Mouse (Mus musculus): Measurements from ENCODE around the gene Fuom. TPM values are rescaled to one million over a fixed set of nuclear protein-coding genes. Genes with fewer than 3 reads are reported as not detected.
A peak's percentile ranks its signal among the peaks of the same experiment; 100 is the strongest.
"Not testable (repeated sequence)": the region's sequence is repeated elsewhere in the genome, so short reads cannot be mapped to it uniquely, and the experiment has no call there.

Gene Fuom
- polyA plus RNA-seq, 2 experiments, result 28.3 to 30.3 TPM

GRCm38 (mm10) chr7:140135106-140135770, 33.0 kb upstream of the Fuom start:
- no peak for ATAC-seq (ENCODE audit: low FRiP score, low read depth)
- Histone ChIP-seq H3K4me3 (replicated peaks; ENCODE audit: low read length) (no peak overlapping the region), H3K9me3 (ENCODE audit: control insufficient read depth, low read length) (no peaks in the 10 kb centered on the region), H3K4me1 (ENCODE audit: control insufficient read depth, insufficient read depth, low read length) (no peaks in the 10 kb centered on the region), H3K4me2 (replicated peaks; ENCODE audit: low read depth, low read length, severe bottlenecking) (no peak overlapping the region), H3K27me3 (ENCODE audit: control insufficient read depth, insufficient read depth, low read length) (no peaks in the 10 kb centered on the region), H3K9ac (ENCODE audit: low read depth, low read length, severe bottlenecking) (no peak overlapping the region), H3K27ac (replicated peaks; ENCODE audit: low read depth, low read length) (no peak overlapping the region), H3K36me3 (ENCODE audit: control insufficient read depth, insufficient read depth, low read length) (peaks cover 17% of the 10 kb centered on the region)
- WGBS, result 87% methylated on average over 5 of the region's 5 CpGs
- DNase-seq (ENCODE audit: low spot score), result no peak
- no peak for TF ChIP-seq POLR2A (IDR thresholded peaks at IDR 0.05; ENCODE audit: borderline replicate concordance, extremely low read depth, insufficient read depth, insufficient read length)

GRCm38 (mm10) chr7:140134033-140134432, 31.8 kb upstream of the Fuom start:
- ATAC-seq (ENCODE audit: low FRiP score, low read depth); H3K4me3 ChIP-seq (replicated peaks; ENCODE audit: low read length); H3K27ac ChIP-seq (replicated peaks; ENCODE audit: low read depth, low read length); H3K4me2 ChIP-seq (replicated peaks; ENCODE audit: low read depth, low read length, severe bottlenecking); DNase-seq (ENCODE audit: low spot score); H3K9ac ChIP-seq (ENCODE audit: low read depth, low read length, severe bottlenecking); H3K9me3 ChIP-seq (ENCODE audit: control insufficient read depth, low read length); H3K27me3 ChIP-seq (ENCODE audit: control insufficient read depth, insufficient read depth, low read length); H3K4me1 ChIP-seq (ENCODE audit: control insufficient read depth, insufficient read depth, low read length): not testable (repeated sequence)
- WGBS, result 91% methylated on average over 3 of the region's 7 CpGs
- peaks cover 26% of the 10 kb centered on the region for H3K36me3 ChIP-seq (ENCODE audit: control insufficient read depth, insufficient read depth, low read length)

DNA sequence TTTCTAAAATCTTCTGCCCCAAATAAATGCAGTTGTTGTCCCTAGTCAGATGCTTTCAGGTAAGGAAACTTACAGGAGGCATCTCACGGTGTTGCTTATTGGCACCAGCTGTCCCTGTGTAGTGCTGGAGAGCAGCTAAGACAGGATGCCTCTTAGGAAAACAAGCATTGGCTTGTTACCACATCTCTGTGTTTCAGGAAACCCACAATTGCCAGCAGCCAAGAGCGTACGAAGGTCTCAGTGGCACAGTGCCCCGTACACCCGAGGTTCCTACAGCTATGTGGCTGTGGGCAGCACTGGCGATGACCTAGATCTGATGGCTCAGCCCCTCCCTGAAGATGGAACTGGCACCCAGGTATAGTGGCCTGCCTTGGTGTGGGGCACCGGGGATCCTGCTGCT, 29.9 kb upstream of the Fuom start:
- WGBS, result 96% methylated on average over 7 of the region's 7 CpGs
- H3K4me1 ChIP-seq (ENCODE audit: control insufficient read depth, insufficient read depth, low read length); H3K9me3 ChIP-seq (ENCODE audit: control insufficient read depth, low read length); H3K4me2 ChIP-seq (replicated peaks; ENCODE audit: low read depth, low read length, severe bottlenecking); ATAC-seq (ENCODE audit: low FRiP score, low read depth); H3K27me3 ChIP-seq (ENCODE audit: control insufficient read depth, insufficient read depth, low read length); H3K27ac ChIP-seq (replicated peaks; ENCODE audit: low read depth, low read length); H3K9ac ChIP-seq (ENCODE audit: low read depth, low read length, severe bottlenecking); DNase-seq (ENCODE audit: low spot score); H3K4me3 ChIP-seq (replicated peaks; ENCODE audit: low read length): not testable (repeated sequence)
- peaks cover 26% of the 10 kb centered on the region for H3K36me3 ChIP-seq (ENCODE audit: control insufficient read depth, insufficient read depth, low read length)

DNA sequence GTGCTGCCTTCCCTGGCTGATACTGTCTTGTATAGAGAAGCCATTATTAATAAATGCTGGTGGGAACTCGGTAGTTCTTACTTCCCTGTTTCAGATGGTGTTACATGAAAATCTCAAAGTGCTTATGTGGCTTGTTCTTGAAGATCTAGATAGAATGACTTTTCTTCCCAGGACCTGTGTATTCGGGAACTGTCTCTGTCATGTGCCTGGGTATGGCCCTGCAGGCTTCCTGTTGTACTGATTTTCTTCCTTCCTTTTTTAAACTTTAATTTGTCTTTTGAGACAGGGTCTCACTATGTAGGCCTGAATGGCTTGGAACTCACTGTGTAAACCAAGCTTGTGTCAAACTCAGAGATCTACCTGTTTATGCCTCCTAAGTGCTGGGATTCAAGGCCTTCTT, 25.7 kb upstream of the Fuom start:
- no peak overlapping the region for H3K4me3 ChIP-seq (replicated peaks; ENCODE audit: low read length)
- TF ChIP-seq POLR2A (IDR thresholded peaks at IDR 0.05; ENCODE audit: borderline replicate concordance, extremely low read depth, insufficient read depth, insufficient read length), result no peak

DNA sequence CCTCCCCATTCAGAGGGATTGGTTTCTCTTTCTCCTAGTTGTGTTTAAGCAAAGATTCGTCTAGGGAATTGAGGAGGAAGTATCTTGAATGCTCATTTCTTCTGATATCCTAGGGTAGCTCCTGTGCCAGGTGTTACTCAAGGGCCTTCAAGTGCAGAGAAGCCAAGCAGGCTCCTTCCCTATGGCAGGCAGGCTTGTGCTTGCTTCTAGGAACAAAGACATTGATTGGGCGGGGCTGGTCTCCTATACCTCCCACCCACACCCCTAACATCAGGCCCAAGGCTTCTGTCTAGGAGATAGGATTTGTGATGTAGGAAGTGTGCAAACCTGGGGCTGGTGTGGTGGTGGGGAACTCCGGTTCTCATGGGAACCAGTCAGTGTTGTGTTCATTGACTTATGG, 24.7 kb upstream of the Fuom start:
- H3K4me3 ChIP-seq (replicated peaks; ENCODE audit: low read length), result no peak overlapping the region
- H3K4me1 ChIP-seq (ENCODE audit: control insufficient read depth, insufficient read depth, low read length), result peaks cover 5% of the 10 kb centered on the region; the same call in 1 of the 2 replicates
- H3K27me3 ChIP-seq (ENCODE audit: control insufficient read depth, insufficient read depth, low read length), result no peaks in the 10 kb centered on the region
- H3K4me2 ChIP-seq (replicated peaks; ENCODE audit: low read depth, low read length, severe bottlenecking), result no peak overlapping the region
- no peak overlapping the region for H3K27ac ChIP-seq (replicated peaks; ENCODE audit: low read depth, low read length)
- WGBS, result 81% methylated on average over 3 of the region's 3 CpGs
- H3K9me3 ChIP-seq (ENCODE audit: control insufficient read depth, low read length), result no peaks in the 10 kb centered on the region
- no peak for ATAC-seq (ENCODE audit: low FRiP score, low read depth)
- TF ChIP-seq POLR2A (IDR thresholded peaks at IDR 0.05; ENCODE audit: borderline replicate concordance, extremely low read depth, insufficient read depth, insufficient read length), result no peak
- DNase-seq (ENCODE audit: low spot score), result no peak
- H3K36me3 ChIP-seq (ENCODE audit: control insufficient read depth, insufficient read depth, low read length), result peaks cover 13% of the 10 kb centered on the region
- H3K9ac ChIP-seq (ENCODE audit: low read depth, low read length, severe bottlenecking), result no peak overlapping the region

More for the DNA sequence above, 25.7 kb upstream of the Fuom start:
- H3K9me3 ChIP-seq (ENCODE audit: control insufficient read depth, low read length), result no peaks in the 10 kb centered on the region
- H3K27me3 ChIP-seq (ENCODE audit: control insufficient read depth, insufficient read depth, low read length), result no peaks in the 10 kb centered on the region
- peaks cover 13% of the 10 kb centered on the region for H3K36me3 ChIP-seq (ENCODE audit: control insufficient read depth, insufficient read depth, low read length)
- no peak overlapping the region for H3K9ac ChIP-seq (ENCODE audit: low read depth, low read length, severe bottlenecking)
- ATAC-seq (ENCODE audit: low FRiP score, low read depth), result no peak
- no peak overlapping the region for H3K27ac ChIP-seq (replicated peaks; ENCODE audit: low read depth, low read length)
- no peak overlapping the region for H3K4me2 ChIP-seq (replicated peaks; ENCODE audit: low read depth, low read length, severe bottlenecking)
- peaks cover 5% of the 10 kb centered on the region; the same call in 1 of the 2 replicates for H3K4me1 ChIP-seq (ENCODE audit: control insufficient read depth, insufficient read depth, low read length)
- 87% methylated on average over 2 of the region's 2 CpGs for WGBS
- no peak for DNase-seq (ENCODE audit: low spot score)

DNA sequence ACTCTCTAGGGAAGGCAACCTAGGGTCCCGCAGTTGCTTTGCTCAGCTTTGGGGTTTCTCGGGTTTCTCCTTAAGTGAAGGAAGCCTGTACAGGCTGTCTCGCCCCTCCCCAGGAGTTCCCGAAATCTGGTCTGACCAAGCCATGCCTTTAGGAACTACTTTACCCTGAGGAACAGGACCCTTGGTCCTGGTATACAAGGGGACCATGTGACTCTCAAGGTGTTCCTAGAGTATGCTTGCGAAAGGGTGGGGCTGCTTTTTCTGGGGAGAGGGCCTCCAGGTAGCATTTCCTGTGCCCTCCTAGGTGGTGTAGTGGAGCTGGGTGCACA, 23.7 kb upstream of the Fuom start:
- Histone ChIP-seq H3K4me1 (ENCODE audit: control insufficient read depth, insufficient read depth, low read length) (peaks cover 5% of the 10 kb centered on the region; the same call in 1 of the 2 replicates), H3K27ac (replicated peaks; ENCODE audit: low read depth, low read length) (no peak overlapping the region), H3K9me3 (ENCODE audit: control insufficient read depth, low read length) (no peaks in the 10 kb centered on the region), H3K27me3 (ENCODE audit: control insufficient read depth, insufficient read depth, low read length) (no peaks in the 10 kb centered on the region), H3K4me3 (replicated peaks; ENCODE audit: low read length) (peak overlapping the region; percentile 55), H3K36me3 (ENCODE audit: control insufficient read depth, insufficient read depth, low read length) (peaks cover 13% of the 10 kb centered on the region), H3K9ac (ENCODE audit: low read depth, low read length, severe bottlenecking) (peak overlapping the region; percentile 61), H3K4me2 (replicated peaks; ENCODE audit: low read depth, low read length, severe bottlenecking) (peak overlapping the region; percentile 89)
- no peak for ATAC-seq (ENCODE audit: low FRiP score, low read depth)
- no peak for DNase-seq (ENCODE audit: low spot score)
- TF ChIP-seq POLR2A (IDR thresholded peaks at IDR 0.05; ENCODE audit: borderline replicate concordance, extremely low read depth, insufficient read depth, insufficient read length), result no peak
- WGBS, result 5% methylated on average over 5 of the region's 5 CpGs

All from limb, embryonic 14.5 days (tissue).